Mouse (Mus musculus): Measurements from ENCODE around the gene Rpl24. TPM values are rescaled to one million over a fixed set of nuclear protein-coding genes. Genes with fewer than 3 reads are reported as not detected.
"Not testable (repeated sequence)": the region's sequence is repeated elsewhere in the genome, so short reads cannot be mapped to it uniquely, and the experiment has no call there.

The Rpl24 gene
- polyA plus RNA-seq, 1 experiment from 2014 or later, result 499 TPM

- not testable (repeated sequence) for H3K9ac ChIP-seq (replicated peaks; ENCODE audit: low read depth, low read length); H3K9me3 ChIP-seq (ENCODE audit: control insufficient read depth, low read length); ATAC-seq; H3K4me3 ChIP-seq (replicated peaks; ENCODE audit: low read length); H3K27ac ChIP-seq (ENCODE audit: low read length); H3K4me1 ChIP-seq (replicated peaks; ENCODE audit: control insufficient read depth, insufficient read depth, low read length); H3K36me3 ChIP-seq (ENCODE audit: control insufficient read depth, insufficient read depth); H3K27me3 ChIP-seq (replicated peaks; ENCODE audit: control insufficient read depth, insufficient read depth, low read length); H3K4me2 ChIP-seq (ENCODE audit: low read length)
- WGBS, result 91% methylated on average over 2 of the region's 2 CpGs
Observed at GRCm38 (mm10) chr16:55947876-55948410, 18.1 kb upstream of the Rpl24 start.

GRCm38 (mm10) chr16:55948963-55949362, 17.1 kb upstream of the Rpl24 start:
- Histone ChIP-seq H3K9me3 (ENCODE audit: control insufficient read depth, low read length) (no peaks in the 10 kb centered on the region), H3K4me1 (replicated peaks; ENCODE audit: control insufficient read depth, insufficient read depth, low read length) (no peaks in the 10 kb centered on the region), H3K36me3 (ENCODE audit: control insufficient read depth, insufficient read depth) (no peaks in the 10 kb centered on the region), H3K27ac (ENCODE audit: low read length) (no peak overlapping the region), H3K4me2 (ENCODE audit: low read length) (no peak overlapping the region), H3K9ac (replicated peaks; ENCODE audit: low read depth, low read length) (no peak overlapping the region), H3K4me3 (replicated peaks; ENCODE audit: low read length) (no peak overlapping the region), H3K27me3 (replicated peaks; ENCODE audit: control insufficient read depth, insufficient read depth, low read length) (no peaks in the 10 kb centered on the region)
- no peak for ATAC-seq
- 72% methylated on average over 7 of the region's 7 CpGs for WGBS

GRCm38 (mm10) chr16:55950462-55950861, 15.6 kb upstream of the Rpl24 start:
- Histone ChIP-seq H3K27ac (ENCODE audit: low read length) (no peak overlapping the region), H3K27me3 (replicated peaks; ENCODE audit: control insufficient read depth, insufficient read depth, low read length) (no peaks in the 10 kb centered on the region), H3K9ac (replicated peaks; ENCODE audit: low read depth, low read length) (no peak overlapping the region), H3K36me3 (ENCODE audit: control insufficient read depth, insufficient read depth) (no peaks in the 10 kb centered on the region), H3K9me3 (ENCODE audit: control insufficient read depth, low read length) (no peaks in the 10 kb centered on the region), H3K4me2 (ENCODE audit: low read length) (no peak overlapping the region), H3K4me3 (replicated peaks; ENCODE audit: low read length) (no peak overlapping the region), H3K4me1 (replicated peaks; ENCODE audit: control insufficient read depth, insufficient read depth, low read length) (no peaks in the 10 kb centered on the region)
- peak; percentile 38; the same call in 1 of the 2 replicates for ATAC-seq
- 71% methylated on average over 3 of the region's 3 CpGs for WGBS

GRCm38 (mm10) chr16:55950946-55951678, 15.0 kb upstream of the Rpl24 start:
- Histone ChIP-seq H3K4me3 (replicated peaks; ENCODE audit: low read length) (no peak overlapping the region), H3K36me3 (ENCODE audit: control insufficient read depth, insufficient read depth) (no peaks in the 10 kb centered on the region), H3K27ac (ENCODE audit: low read length) (no peak overlapping the region), H3K4me1 (replicated peaks; ENCODE audit: control insufficient read depth, insufficient read depth, low read length) (no peaks in the 10 kb centered on the region), H3K4me2 (ENCODE audit: low read length) (no peak overlapping the region), H3K9me3 (ENCODE audit: control insufficient read depth, low read length) (no peaks in the 10 kb centered on the region), H3K9ac (replicated peaks; ENCODE audit: low read depth, low read length) (no peak overlapping the region; the same call in 1 of the 2 replicates), H3K27me3 (replicated peaks; ENCODE audit: control insufficient read depth, insufficient read depth, low read length) (no peaks in the 10 kb centered on the region)
- ATAC-seq, result peak; percentile 83
- WGBS, result 36% methylated on average over 19 of the region's 19 CpGs

GRCm38 (mm10) chr16:55951679-55952327, 14.3 kb upstream of the Rpl24 start:
- no peak overlapping the region for H3K27ac ChIP-seq (ENCODE audit: low read length)
- H3K4me2 ChIP-seq (ENCODE audit: low read length), result no peak overlapping the region
- no peak for ATAC-seq
- 81% methylated on average over 7 of the region's 7 CpGs for WGBS
- no peak overlapping the region for H3K9ac ChIP-seq (replicated peaks; ENCODE audit: low read depth, low read length)
- H3K4me3 ChIP-seq (replicated peaks; ENCODE audit: low read length), result no peak overlapping the region
- H3K4me1 ChIP-seq (replicated peaks; ENCODE audit: control insufficient read depth, insufficient read depth, low read length), result no peaks in the 10 kb centered on the region
- no peaks in the 10 kb centered on the region for H3K27me3 ChIP-seq (replicated peaks; ENCODE audit: control insufficient read depth, insufficient read depth, low read length)
- no peaks in the 10 kb centered on the region for H3K36me3 ChIP-seq (ENCODE audit: control insufficient read depth, insufficient read depth)
- H3K9me3 ChIP-seq (ENCODE audit: control insufficient read depth, low read length), result no peaks in the 10 kb centered on the region

GRCm38 (mm10) chr16:55952771-55953170, 13.3 kb upstream of the Rpl24 start:
- no peak for ATAC-seq
- Histone ChIP-seq H3K4me1 (replicated peaks; ENCODE audit: control insufficient read depth, insufficient read depth, low read length) (no peaks in the 10 kb centered on the region), H3K9ac (replicated peaks; ENCODE audit: low read depth, low read length) (no peak overlapping the region), H3K4me3 (replicated peaks; ENCODE audit: low read length) (no peak overlapping the region), H3K27ac (ENCODE audit: low read length) (no peak overlapping the region), H3K36me3 (ENCODE audit: control insufficient read depth, insufficient read depth) (no peaks in the 10 kb centered on the region), H3K27me3 (replicated peaks; ENCODE audit: control insufficient read depth, insufficient read depth, low read length) (no peaks in the 10 kb centered on the region), H3K9me3 (ENCODE audit: control insufficient read depth, low read length) (no peaks in the 10 kb centered on the region), H3K4me2 (ENCODE audit: low read length) (no peak overlapping the region)

- not testable (repeated sequence) for ATAC-seq; H3K4me1 ChIP-seq (replicated peaks; ENCODE audit: control insufficient read depth, insufficient read depth, low read length); H3K9ac ChIP-seq (replicated peaks; ENCODE audit: low read depth, low read length); H3K36me3 ChIP-seq (ENCODE audit: control insufficient read depth, insufficient read depth); H3K27me3 ChIP-seq (replicated peaks; ENCODE audit: control insufficient read depth, insufficient read depth, low read length); H3K27ac ChIP-seq (ENCODE audit: low read length); H3K9me3 ChIP-seq (ENCODE audit: control insufficient read depth, low read length); H3K4me2 ChIP-seq (ENCODE audit: low read length); H3K4me3 ChIP-seq (replicated peaks; ENCODE audit: low read length)
- 96% methylated on average over 9 of the region's 9 CpGs for WGBS
Observed at GRCm38 (mm10) chr16:55954196-55954595, 11.9 kb upstream of the Rpl24 start.

- H3K9me3 ChIP-seq (ENCODE audit: control insufficient read depth, low read length); H3K27me3 ChIP-seq (replicated peaks; ENCODE audit: control insufficient read depth, insufficient read depth, low read length); H3K36me3 ChIP-seq (ENCODE audit: control insufficient read depth, insufficient read depth); H3K27ac ChIP-seq (ENCODE audit: low read length); H3K9ac ChIP-seq (replicated peaks; ENCODE audit: low read depth, low read length); H3K4me2 ChIP-seq (ENCODE audit: low read length); ATAC-seq; H3K4me3 ChIP-seq (replicated peaks; ENCODE audit: low read length); H3K4me1 ChIP-seq (replicated peaks; ENCODE audit: control insufficient read depth, insufficient read depth, low read length): not testable (repeated sequence)
- WGBS, result 81% methylated on average over 6 of the region's 11 CpGs
Observed at GRCm38 (mm10) chr16:55963068-55963467, 3.0 kb upstream of the Rpl24 start.

- no peak for ATAC-seq
- no peak overlapping the region for H3K4me2 ChIP-seq (ENCODE audit: low read length)
- WGBS, result 58% methylated on average over 4 of the region's 4 CpGs
- H3K36me3 ChIP-seq (ENCODE audit: control insufficient read depth, insufficient read depth), result no peaks in the 10 kb centered on the region; the same call in 1 of the 2 replicates
- H3K4me1 ChIP-seq (replicated peaks; ENCODE audit: control insufficient read depth, insufficient read depth, low read length), result peaks cover 7% of the 10 kb centered on the region
- no peak overlapping the region for H3K9ac ChIP-seq (replicated peaks; ENCODE audit: low read depth, low read length)
- H3K27me3 ChIP-seq (replicated peaks; ENCODE audit: control insufficient read depth, insufficient read depth, low read length), result no peaks in the 10 kb centered on the region
- no peaks in the 10 kb centered on the region for H3K9me3 ChIP-seq (ENCODE audit: control insufficient read depth, low read length)
- no peak overlapping the region for H3K27ac ChIP-seq (ENCODE audit: low read length)
- no peak overlapping the region for H3K4me3 ChIP-seq (replicated peaks; ENCODE audit: low read length)
Observed at GRCm38 (mm10) chr16:55964126-55964949, 1.7 kb upstream of the Rpl24 start.

All from forebrain, embryonic 16.5 days (tissue).